Mouse (Mus musculus) erythroblast, embryonic 14.5 days (primary cell): ENCODE measurements around the gene Rbm20. TPM values are rescaled to one million over a fixed set of nuclear protein-coding genes. Genes with fewer than 3 reads are reported as not detected.

Experiments
- H3K27me3 ChIP-seq: 2 replicates; pipeline ENCODE4 v1.6.1; 2012; ENCODE audit warnings: inconsistent platforms; ENCODE audit not compliant: control insufficient read depth
- H3K36me3 ChIP-seq: 2 replicates; pipeline ENCODE4 v1.6.1; 2012; ENCODE audit warnings: mild to moderate bottlenecking, inconsistent platforms; ENCODE audit not compliant: control insufficient read depth
- H3K4me1 ChIP-seq: 2 replicates; pipeline ENCODE4 v1.6.1; 2012; ENCODE audit warnings: inconsistent platforms; ENCODE audit not compliant: control insufficient read depth
- H3K4me3 ChIP-seq: replicated peaks from 2 replicates; pipeline ENCODE3; 2012; ENCODE audit warnings: moderate library complexity, mild to moderate bottlenecking, inconsistent platforms
- H3K9me3 ChIP-seq: 2 replicates; pipeline ENCODE4 v1.6.1; 2012; ENCODE audit warnings: low read length, inconsistent platforms, mixed read lengths; ENCODE audit not compliant: control insufficient read depth
- GATA1 ChIP-seq: IDR thresholded peaks from 2 replicates; pipeline ENCODE4 v1.6.1; 2012; ENCODE audit warnings: low read length, inconsistent platforms, mixed read lengths
- TAL1 ChIP-seq: IDR thresholded peaks from 3 replicates; pipeline ENCODE4 v1.6.1; 2012; ENCODE audit warnings: low read length, inconsistent platforms, mixed read lengths
- polyA plus RNA-seq: library from polyadenylated mRNA; stranded (reverse); fragments of >175 nt; gene quantifications from 2 replicates; pipeline ENCODE4 v1.2.3, GENCODE M21; 2012

The Rbm20 gene
- polyA plus RNA-seq, 1 experiment, result not detected

DNA sequence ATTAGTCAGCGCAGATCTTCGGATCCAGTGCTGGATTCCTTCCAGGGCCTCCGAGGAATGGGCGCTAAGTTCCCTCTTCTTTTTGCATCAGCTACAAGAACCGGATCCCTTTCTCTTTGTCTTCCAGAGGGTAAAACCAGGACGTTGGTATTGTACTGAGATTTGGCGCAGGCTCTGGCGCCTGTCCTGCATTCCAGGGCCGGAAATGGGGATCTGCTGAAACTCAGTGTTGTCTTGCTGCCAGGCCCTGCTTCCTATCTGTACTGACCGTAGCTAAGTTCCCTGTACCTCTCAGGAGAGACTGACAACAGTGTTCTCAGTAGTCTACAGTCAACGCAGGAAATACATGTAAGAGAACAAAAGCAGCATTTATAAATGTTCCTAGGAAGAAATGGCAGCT lies 31.3 kb downstream of the Rbm20 start:
- TF ChIP-seq TAL1 (no peak), GATA1 (no peak)
- Histone ChIP-seq H3K36me3 (no peaks in the 10 kb centered on the region), H3K4me1 (no peaks in the 10 kb centered on the region), H3K4me3 (no peak overlapping the region), H3K27me3 (no peaks in the 10 kb centered on the region; the same call in 1 of the 2 replicates), H3K9me3 (no peaks in the 10 kb centered on the region; the same call in 1 of the 2 replicates)

DNA sequence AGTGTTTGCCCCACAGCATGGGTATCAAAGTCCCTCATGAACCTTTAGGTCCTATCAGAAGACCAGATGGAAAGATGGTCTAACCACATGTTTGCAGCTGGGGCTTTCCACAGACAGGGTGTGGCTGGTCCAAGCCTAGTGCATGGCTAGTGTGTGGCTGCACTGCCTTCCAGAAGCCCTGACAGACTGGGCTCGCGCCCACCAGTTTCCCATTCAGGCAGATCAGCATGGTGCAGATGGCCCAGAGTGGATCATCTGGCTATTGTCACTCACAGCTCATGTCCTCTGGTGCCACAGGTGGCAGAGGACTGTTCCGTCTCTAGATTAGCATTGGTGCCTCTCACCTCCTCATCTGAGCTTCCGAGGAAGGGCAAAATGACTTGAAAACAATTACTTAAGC lies 33.8 kb downstream of the Rbm20 start:
- Histone ChIP-seq H3K4me3 (no peak overlapping the region), H3K36me3 (no peaks in the 10 kb centered on the region), H3K9me3 (no peaks in the 10 kb centered on the region; the same call in 1 of the 2 replicates), H3K4me1 (no peaks in the 10 kb centered on the region), H3K27me3 (no peaks in the 10 kb centered on the region; the same call in 1 of the 2 replicates)
- no peak for TF ChIP-seq TAL1
- TF ChIP-seq GATA1, result no peak

DNA sequence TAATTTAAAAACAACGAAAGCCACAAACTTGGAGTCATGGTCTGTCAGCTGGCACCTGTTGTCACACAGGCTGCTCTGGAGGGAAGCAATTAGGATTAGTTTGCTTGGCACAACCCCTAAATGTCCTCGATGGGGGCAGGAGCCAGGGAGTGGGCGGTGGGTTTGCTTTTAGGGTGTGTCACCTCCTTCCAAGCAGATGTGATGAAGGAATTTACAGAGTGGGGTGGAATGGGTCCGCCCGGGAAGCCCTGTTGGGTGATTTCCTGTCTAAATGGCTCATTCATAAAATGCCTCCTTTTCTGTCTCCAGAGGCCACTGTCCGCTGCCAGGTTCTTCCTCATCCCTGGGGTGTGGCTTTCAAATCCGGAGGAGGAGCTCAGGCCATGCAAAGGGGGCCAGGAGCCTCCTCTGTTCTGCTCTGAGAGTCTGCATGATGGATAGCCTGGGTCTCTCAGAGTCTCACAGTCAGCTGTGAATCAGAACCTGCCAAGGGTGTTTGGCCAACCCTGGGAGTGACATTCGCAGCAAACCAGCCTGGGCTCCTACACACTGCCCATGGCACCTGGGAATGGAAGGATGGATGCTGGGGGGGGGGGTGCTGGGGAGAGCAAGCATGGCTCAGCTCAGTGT lies 34.3 kb downstream of the Rbm20 start:
- Histone ChIP-seq H3K4me1 (no peaks in the 10 kb centered on the region), H3K9me3 (no peaks in the 10 kb centered on the region; the same call in 1 of the 2 replicates), H3K4me3 (no peak overlapping the region), H3K36me3 (no peaks in the 10 kb centered on the region), H3K27me3 (no peaks in the 10 kb centered on the region; the same call in 1 of the 2 replicates)
- TF ChIP-seq GATA1 (no peak), TAL1 (no peak)

DNA sequence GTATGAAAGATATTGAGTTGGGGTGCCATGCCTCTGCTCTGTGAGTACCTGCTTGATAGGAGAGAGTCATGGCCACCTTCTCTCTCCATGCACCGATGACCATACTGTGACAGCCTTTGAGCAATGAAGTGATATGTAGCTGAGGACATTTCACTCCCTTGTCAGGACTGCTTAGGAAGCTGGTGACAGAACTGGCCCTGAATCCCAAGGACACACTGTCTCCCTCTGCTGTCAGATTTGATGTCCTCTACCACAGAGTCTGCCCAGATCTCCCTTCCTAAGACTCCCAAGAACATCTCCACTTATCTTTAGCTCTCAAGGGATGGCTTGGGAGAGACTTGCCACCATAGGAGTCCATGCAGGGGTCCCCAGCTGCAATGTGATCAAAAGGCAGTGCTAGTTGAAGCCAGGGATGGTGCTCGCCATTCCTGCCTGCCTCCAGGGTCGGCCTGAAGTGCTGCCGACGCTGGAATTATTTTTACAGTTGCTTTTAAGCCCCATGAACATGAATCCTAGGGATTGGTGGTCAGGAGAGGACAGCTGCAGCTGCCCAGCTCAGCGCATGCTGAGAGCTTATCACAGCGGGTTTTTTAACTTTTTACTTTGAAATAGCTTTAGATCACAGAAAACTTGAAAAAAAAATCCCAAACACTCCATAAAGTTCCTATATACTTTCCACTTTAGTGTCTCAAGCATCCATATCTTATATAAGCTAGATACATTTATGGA lies 35.4 kb downstream of the Rbm20 start:
- TF ChIP-seq TAL1 (no peak), GATA1 (no peak)

DNA sequence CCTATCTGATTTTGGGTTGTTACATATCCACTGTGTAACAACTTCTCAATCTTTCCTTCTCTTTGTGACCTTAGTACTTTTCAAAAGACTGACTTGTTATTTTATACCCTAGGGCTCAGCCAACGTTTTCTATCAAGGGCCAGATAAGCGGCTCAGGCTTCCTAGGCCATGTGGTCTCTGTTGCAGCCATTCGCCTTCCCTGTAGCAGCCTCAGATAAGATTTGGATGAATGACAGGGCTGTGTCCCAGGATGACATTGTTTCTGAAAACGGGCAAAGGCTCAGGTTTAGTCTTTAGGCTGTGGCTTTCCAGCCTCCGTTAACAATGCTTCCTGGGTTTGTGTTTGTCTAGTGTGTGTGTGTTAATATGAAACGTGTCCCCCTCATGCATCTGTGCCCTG lies 36.3 kb downstream of the Rbm20 start:
- TF ChIP-seq TAL1 (no peak), GATA1 (no peak)
- no peaks in the 10 kb centered on the region for H3K36me3 ChIP-seq
- no peaks in the 10 kb centered on the region; the same call in 1 of the 2 replicates for H3K27me3 ChIP-seq
- no peaks in the 10 kb centered on the region for H3K9me3 ChIP-seq
- no peak overlapping the region for H3K4me3 ChIP-seq
- no peaks in the 10 kb centered on the region for H3K4me1 ChIP-seq

More for the DNA sequence above, 35.4 kb downstream of the Rbm20 start:
- Histone ChIP-seq H3K9me3 (no peaks in the 10 kb centered on the region), H3K4me1 (no peaks in the 10 kb centered on the region), H3K4me3 (no peak overlapping the region), H3K36me3 (no peaks in the 10 kb centered on the region), H3K27me3 (no peaks in the 10 kb centered on the region; the same call in 1 of the 2 replicates)

DNA sequence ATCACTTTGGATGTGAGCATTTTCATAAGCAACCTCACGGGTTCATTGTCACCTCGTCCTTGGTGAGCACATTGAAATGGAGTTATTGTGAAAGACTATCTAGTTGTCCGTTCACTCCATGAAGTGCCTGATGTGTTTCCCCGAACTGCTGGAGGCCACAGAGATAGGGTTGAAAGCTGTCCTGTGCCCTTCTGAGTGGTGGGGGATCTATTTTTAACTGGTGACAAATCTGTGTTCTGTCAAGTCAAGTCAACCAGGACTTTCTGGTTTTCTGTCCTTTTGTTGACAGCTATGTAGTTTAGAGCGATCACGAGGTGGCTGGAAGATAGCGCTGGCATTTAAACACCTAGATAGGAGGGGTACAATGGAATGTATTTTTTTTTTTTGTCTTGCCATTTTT lies 39.4 kb downstream of the Rbm20 start:
- peaks cover 4% of the 10 kb centered on the region; the same call in 1 of the 2 replicates for H3K9me3 ChIP-seq
- no peak for TF ChIP-seq TAL1
- no peak for TF ChIP-seq GATA1
- H3K36me3 ChIP-seq, result no peaks in the 10 kb centered on the region
- no peaks in the 10 kb centered on the region for H3K4me1 ChIP-seq
- no peaks in the 10 kb centered on the region; the same call in 1 of the 2 replicates for H3K27me3 ChIP-seq
- H3K4me3 ChIP-seq, result no peak overlapping the region

DNA sequence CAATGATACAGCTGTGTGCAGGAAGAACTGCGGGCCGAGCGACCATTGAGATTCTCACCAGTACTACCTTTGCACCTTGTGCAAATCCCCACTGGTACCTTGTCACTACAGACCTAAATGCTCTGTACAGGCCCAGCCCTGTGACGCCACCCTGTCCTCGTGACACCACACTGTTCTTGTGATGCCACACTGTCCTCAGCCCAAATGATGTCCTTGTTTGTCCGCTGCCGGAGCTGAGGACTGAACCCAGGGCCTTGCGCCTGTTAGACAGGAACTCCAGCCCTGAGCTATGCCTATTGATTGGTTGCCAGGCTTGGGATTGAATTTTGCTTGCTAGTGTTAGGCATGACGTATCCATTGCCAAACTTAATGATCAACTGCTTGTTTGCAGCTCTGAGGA lies 40.3 kb downstream of the Rbm20 start:
- no peaks in the 10 kb centered on the region for H3K36me3 ChIP-seq
- H3K4me3 ChIP-seq, result no peak overlapping the region
- TF ChIP-seq TAL1, result no peak
- TF ChIP-seq GATA1, result no peak
- no peaks in the 10 kb centered on the region for H3K27me3 ChIP-seq
- peaks cover 4% of the 10 kb centered on the region; the same call in 1 of the 2 replicates for H3K9me3 ChIP-seq
- no peaks in the 10 kb centered on the region for H3K4me1 ChIP-seq

DNA sequence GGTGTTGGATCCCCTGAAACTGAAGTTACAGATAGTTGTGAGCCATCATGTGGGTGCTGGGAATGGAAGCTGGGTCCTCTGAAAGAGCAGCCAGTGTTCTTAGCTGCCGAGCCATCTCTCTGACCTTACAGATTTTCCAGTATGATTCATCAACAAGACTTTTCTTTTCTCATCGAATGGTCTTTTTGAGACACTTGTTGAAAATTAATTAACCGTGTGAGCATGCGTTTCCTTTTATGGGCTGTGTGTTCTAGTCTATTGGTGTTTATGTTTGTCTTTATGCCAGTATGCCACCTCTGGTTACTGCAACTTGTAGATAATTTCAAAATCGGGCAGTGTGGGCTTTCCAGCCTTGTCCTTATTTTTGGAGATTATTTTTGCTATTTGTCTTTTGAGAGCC lies 45.1 kb downstream of the Rbm20 start:
- Histone ChIP-seq H3K27me3 (no peaks in the 10 kb centered on the region), H3K9me3 (peaks cover 4% of the 10 kb centered on the region; the same call in 1 of the 2 replicates), H3K36me3 (no peaks in the 10 kb centered on the region), H3K4me3 (no peak overlapping the region), H3K4me1 (no peaks in the 10 kb centered on the region; the same call in 1 of the 2 replicates)
- no peak for TF ChIP-seq TAL1
- no peak for TF ChIP-seq GATA1

DNA sequence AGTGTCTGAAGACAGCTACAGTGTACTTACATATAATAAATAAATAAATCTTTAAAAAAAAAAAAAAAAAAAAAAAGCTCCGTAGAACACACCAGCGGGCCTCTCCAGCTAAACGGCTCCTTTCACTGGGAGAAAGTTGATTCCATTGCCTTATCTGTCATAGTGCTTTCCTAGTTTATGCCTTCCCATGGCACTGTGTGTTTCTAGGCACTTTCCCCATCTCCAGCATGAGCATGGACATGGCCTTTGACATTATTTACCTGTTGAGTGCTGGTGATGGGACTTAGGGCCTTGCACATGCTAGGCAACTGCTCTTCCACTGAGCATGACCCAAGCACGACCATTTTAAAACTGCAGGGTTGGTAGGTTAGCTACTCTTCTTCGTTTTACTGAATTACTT lies 46.9 kb downstream of the Rbm20 start:
- H3K4me1 ChIP-seq, result no peaks in the 10 kb centered on the region; the same call in 1 of the 2 replicates
- H3K9me3 ChIP-seq, result peaks cover 4% of the 10 kb centered on the region; the same call in 1 of the 2 replicates
- no peaks in the 10 kb centered on the region for H3K36me3 ChIP-seq
- H3K4me3 ChIP-seq, result no peak overlapping the region
- TF ChIP-seq GATA1, result no peak
- no peak for TF ChIP-seq TAL1
- no peaks in the 10 kb centered on the region for H3K27me3 ChIP-seq

DNA sequence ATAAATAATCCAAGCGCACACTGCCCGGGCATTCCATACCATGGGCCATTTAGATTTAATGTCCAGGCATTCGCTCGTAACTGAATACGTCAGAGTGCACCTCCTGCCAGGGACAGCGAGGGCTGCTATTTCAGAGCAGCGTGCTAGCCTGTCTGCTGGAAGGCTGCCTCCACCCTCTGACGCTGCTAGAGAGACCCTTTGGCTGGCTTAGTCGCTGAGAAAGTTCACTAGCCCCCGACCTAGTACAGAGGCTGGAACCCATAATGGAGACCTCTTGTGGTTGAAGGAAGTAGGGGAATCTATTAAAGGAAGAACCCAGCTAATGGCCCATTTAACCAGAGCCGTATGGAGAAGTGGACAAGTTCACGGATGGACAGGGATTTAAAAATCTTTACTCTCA lies 49.2 kb downstream of the Rbm20 start:
- no peak for TF ChIP-seq TAL1
- no peak for TF ChIP-seq GATA1
- H3K9me3 ChIP-seq, result no peaks in the 10 kb centered on the region
- H3K27me3 ChIP-seq, result no peaks in the 10 kb centered on the region
- no peaks in the 10 kb centered on the region for H3K36me3 ChIP-seq
- no peaks in the 10 kb centered on the region; the same call in 1 of the 2 replicates for H3K4me1 ChIP-seq
- H3K4me3 ChIP-seq, result no peak overlapping the region
